Mouse (Mus musculus) heart, embryonic 14.5 days (tissue): ENCODE results near the gene 2900026A02Rik. TPM values are rescaled to one million over a fixed set of nuclear protein-coding genes. Genes with fewer than 3 reads are reported as not detected.
A peak's percentile ranks its signal among the peaks of the same experiment; 100 is the strongest.

Source experiments
- ATAC-seq: fragments of 200-750 bp; cut with Nextera tagmentation; 2 replicates; pipeline ENCODE4 v1.8.0; 2017; ENCODE audit warnings: low read depth, moderate TSS enrichment; ENCODE audit not compliant: insufficient number of reproducible peaks, insufficient read depth, low FRiP score
- H3K27ac ChIP-seq, 2 experiments: fragments of 200-500 bp in 1 of 2; fragments of 300-500 bp in 1 of 2; sonication (generic) in 1 of 2; replicated peaks in 1 of 2; 2 replicates each; pipeline ENCODE4 v1.5.1; 2012 to 2014; ENCODE audit warnings: low read depth in 2 of 2, low read length in 2 of 2, control low read depth in 1 of 2, mild to moderate bottlenecking in 1 of 2, mixed read lengths in 1 of 2; ENCODE audit not compliant: control insufficient read depth in 1 of 2, insufficient read depth in 1 of 2
- H3K27me3 ChIP-seq: fragments of 300-500 bp; sonication (generic); 2 replicates; pipeline ENCODE4 v1.6.1; 2014; ENCODE audit warnings: mild to moderate bottlenecking, low read length, control low read depth; ENCODE audit not compliant: control insufficient read depth, insufficient read depth
- H3K36me3 ChIP-seq: fragments of 300-500 bp; sonication (generic); 2 replicates; pipeline ENCODE4 v1.6.1; 2014; ENCODE audit warnings: mild to moderate bottlenecking, control low read depth, low read length, mixed read lengths; ENCODE audit not compliant: control insufficient read depth, insufficient read depth
- H3K4me1 ChIP-seq, 2 experiments: fragments of 200-500 bp in 1 of 2; fragments of 300-500 bp in 1 of 2; sonication (generic) in 1 of 2; 2 replicates each; pipeline ENCODE4 v1.6.1; 2012 to 2014; ENCODE audit warnings: low read length in 2 of 2, control low read depth in 1 of 2, mixed read lengths in 1 of 2; ENCODE audit not compliant: control insufficient read depth in 2 of 2, insufficient read depth in 2 of 2
- H3K4me2 ChIP-seq: fragments of 300-500 bp; sonication (generic); 2 replicates; pipeline ENCODE4 v1.6.1; 2014; ENCODE audit warnings: mild to moderate bottlenecking, low read length
- H3K4me3 ChIP-seq, 2 experiments: fragments of 200-500 bp in 1 of 2; fragments of 300-500 bp in 1 of 2; sonication (generic) in 1 of 2; 2 replicates each; pipeline ENCODE4 v1.5.1; 2012 to 2014; ENCODE audit warnings: low read length in 2 of 2, mild to moderate bottlenecking in 2 of 2, control low read depth in 1 of 2, low read depth in 1 of 2, moderate library complexity in 1 of 2; ENCODE audit not compliant: control insufficient read depth in 1 of 2, insufficient read depth in 1 of 2
- H3K9ac ChIP-seq: fragments of 300-500 bp; sonication (generic); 2 replicates; pipeline ENCODE4 v1.6.1; 2014; ENCODE audit warnings: mild to moderate bottlenecking, low read length
- H3K9me3 ChIP-seq: fragments of 300-500 bp; sonication (generic); 2 replicates; pipeline ENCODE4 v1.6.1; 2016; ENCODE audit warnings: low read length, control low read depth; ENCODE audit not compliant: control insufficient read depth
- WGBS: fragments of 180-500 bp; shearing (Covaris S2); extraction: QIAGEN DNeasy Blood & Tissue Kit; methylation state at CpG from one replicate; pipeline ENCODE4 v1.1.7; 2014; 5-methylcytosine and 5-hydroxymethylcytosine counted together
- polyA plus RNA-seq: library from polyadenylated mRNA; unstranded; fragments of >200 nt; fragmentation: Nextera tagmentation; extraction: Ambion mirVana; gene quantifications from 2 replicates; pipeline ENCODE4 v1.2.1, GENCODE M21; 2014

The 2900026A02Rik gene
- polyA plus RNA-seq, 1 experiment from 2014 or later: 10.3 TPM

DNA sequence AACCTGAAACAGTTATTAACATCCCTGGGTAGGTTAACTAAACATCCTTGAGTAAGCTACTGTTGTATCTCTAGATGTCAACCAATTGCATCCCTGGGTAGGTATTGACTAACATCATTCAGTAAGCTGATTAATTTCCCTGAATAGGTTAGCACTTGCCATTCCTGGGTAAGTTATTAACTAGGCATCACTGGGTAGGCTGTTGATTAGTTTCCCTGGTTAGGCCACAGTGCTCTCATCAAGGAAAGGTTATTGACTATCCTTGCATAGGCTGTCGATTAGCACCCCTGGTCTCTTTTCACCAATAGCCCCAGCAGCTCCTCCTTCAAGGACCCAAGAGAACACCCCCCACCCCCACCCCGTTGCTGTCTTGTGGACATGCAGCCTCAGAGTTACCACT, 135.1 kb downstream of the 2900026A02Rik start:
- Histone ChIP-seq H3K4me2 (no peak overlapping the region), H3K9ac (no peak overlapping the region), H3K27ac (no peak overlapping the region), H3K27me3 (no peaks in the 10 kb centered on the region), H3K4me1 (peaks cover 10 to 13% of the 10 kb centered on the region in 2 experiments; a peak in 3 of 4 replicates), H3K9me3 (0 out of 2 replicates have a peak, but pooled peaks cover 2% of the 10 kb centered on the region), H3K36me3 (peaks cover 41% of the 10 kb centered on the region), H3K4me3 (no peak overlapping the region)
- 70% methylated on average over 2 of the region's 2 CpGs for WGBS
- ATAC-seq: no peak

DNA sequence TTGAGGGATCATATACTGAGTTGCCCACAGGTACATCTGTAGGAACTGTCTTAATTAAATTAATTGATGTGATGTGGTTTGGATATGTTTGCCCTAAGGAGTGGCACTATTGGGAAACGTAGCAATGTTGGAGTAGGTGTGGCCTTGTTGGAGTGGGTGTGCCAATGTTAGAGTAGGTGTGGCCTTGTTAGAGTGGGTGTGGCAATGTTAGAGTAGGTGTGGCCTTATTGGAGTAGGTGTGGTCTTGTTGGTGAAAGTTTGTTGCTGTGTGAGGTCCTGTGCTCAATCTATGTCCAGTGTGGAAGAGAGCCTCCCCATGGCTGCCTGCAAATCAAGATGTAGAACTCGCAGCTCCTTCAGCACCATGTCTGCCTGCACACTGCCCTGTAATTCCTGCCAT, 136.7 kb downstream of the 2900026A02Rik start:
- Histone ChIP-seq H3K9ac (no peak overlapping the region), H3K9me3 (0 out of 2 replicates have a peak, but pooled peaks cover 2% of the 10 kb centered on the region), H3K4me1 (peaks cover 10 to 19% of the 10 kb centered on the region in 2 experiments), H3K4me2 (no peak overlapping the region), H3K36me3 (peaks cover 25% of the 10 kb centered on the region), H3K4me3 (no peak overlapping the region), H3K27me3 (no peaks in the 10 kb centered on the region), H3K27ac (no peak overlapping the region)
- 82% methylated on average over 2 of the region's 2 CpGs for WGBS
- ATAC-seq: no peak

DNA sequence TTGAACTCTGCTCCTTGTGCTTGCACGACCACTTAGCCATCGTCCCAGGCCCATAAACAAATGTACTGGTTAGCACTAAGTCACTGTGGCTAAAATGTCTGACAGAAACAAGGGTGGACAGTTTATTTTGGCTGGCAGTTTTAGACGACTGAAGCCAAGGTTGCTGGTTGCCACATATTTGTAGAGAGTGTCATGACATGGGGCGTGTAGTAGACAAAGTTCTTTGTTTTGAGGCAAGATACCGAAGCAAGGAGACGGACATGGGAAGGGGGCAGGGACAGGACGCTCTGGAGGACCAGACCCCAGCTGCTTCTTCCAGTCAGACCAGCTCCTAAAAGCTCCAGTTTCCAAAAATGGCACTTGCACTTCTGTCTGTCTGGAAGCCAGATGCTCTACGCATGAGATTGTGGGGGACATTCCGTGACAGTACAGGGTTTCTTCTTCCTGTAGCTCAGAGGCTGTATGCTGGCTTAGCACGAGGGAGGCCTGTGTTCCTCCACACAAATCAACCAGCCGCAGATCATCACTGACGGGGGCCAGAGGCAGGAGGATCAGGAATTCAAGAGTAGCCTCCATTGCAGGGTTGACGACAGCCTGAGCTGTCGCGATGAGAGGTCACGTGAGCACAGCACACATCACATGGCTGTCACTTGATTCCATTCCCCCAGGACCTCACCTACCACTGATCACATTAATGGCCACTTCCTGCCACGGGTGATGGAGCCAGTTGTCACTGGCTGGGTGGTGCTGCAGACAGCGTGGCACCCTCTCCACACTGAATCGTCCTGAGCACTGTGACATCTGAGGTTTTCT, 138.5 kb downstream of the 2900026A02Rik start:
- Histone ChIP-seq H3K9me3 (0 out of 2 replicates have a peak, but pooled peaks cover 2% of the 10 kb centered on the region), H3K4me2 (peak overlapping the region; percentile 57), H3K4me1 (peaks cover 10 to 19% of the 10 kb centered on the region in 2 experiments), H3K9ac (peak overlapping the region; percentile 36; the same call in 1 of the 2 replicates), H3K4me3 (no peak overlapping the region), H3K36me3 (peaks cover 11% of the 10 kb centered on the region; the same call in 1 of the 2 replicates), H3K27ac (peak overlapping the region; percentile 22 to 38; a peak in 2 of 4 replicates), H3K27me3 (0 out of 2 replicates have a peak, but pooled peaks cover 3% of the 10 kb centered on the region)
- ATAC-seq: peak; percentile 24; the same call in 1 of the 2 replicates
- 28% methylated on average over 19 of the region's 19 CpGs for WGBS

DNA sequence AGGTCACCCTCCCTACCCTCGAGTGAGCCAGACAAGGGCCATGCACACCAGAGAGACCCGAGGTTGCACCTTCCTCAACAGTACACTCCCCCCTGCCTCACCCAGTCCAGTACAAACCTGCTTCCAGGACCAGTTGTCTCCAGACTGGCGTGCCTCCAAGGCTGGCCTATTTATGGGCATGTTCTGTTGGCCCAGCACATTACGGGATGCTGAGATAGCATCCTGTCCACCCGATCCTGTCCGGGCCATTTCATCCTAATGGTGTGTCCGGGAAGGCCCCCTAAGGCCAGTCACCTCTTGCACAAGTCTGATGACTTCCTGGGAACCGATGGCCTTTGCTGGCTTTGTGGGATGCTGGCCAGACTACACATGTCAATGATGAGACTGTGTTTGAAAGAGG, 139.6 kb downstream of the 2900026A02Rik start, which contains the start of gene Crybb3:
Crybb3 (minus strand) TSS at position 146 of the 400 bp plus-strand sequence.
- H3K4me2 ChIP-seq: peak within 1 kb of the TSS; percentile 57
- peak within 1 kb of the TSS; percentile 22 to 38; a peak in 1 of 4 replicates for H3K27ac ChIP-seq
- 0 out of 2 replicates have a peak, but pooled peaks cover 2% of the 10 kb centered on the region for H3K9me3 ChIP-seq
- H3K27me3 ChIP-seq: peaks cover 7% of the 10 kb centered on the region; the same call in 1 of the 2 replicates
- no peak within 1 kb of the TSS for H3K4me3 ChIP-seq
- peaks cover 7% of the 10 kb centered on the region; the same call in 1 of the 2 replicates for H3K36me3 ChIP-seq
- H3K4me1 ChIP-seq: peaks cover 10 to 19% of the 10 kb centered on the region in 2 experiments
- ATAC-seq: no peak
- WGBS: 57% methylated on average over 8 of the region's 8 CpGs
- H3K9ac ChIP-seq: no peak within 1 kb of the TSS

DNA sequence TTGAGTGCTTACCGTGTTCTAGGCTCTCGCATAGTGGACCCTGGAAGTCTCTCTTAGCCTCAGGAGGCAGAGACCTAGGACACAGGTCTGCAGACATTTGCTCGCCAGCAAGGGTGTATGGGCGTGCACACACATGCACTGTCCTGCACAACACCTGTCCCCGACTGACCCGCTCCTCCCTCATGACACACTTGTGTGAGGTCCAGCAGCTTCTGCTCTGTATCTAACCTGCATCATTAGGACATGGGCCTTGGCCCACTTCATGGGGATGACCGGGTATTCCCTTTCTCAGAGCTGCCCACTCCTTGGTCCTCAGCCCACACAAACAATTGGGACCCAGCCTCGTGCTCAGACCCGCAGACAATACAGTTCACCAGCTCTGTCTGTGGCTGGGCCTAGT, 140.0 kb downstream of the 2900026A02Rik start:
- ATAC-seq: no peak
- Histone ChIP-seq H3K4me3 (no peak overlapping the region), H3K9ac (no peak overlapping the region), H3K4me2 (no peak overlapping the region), H3K27me3 (peaks cover 7% of the 10 kb centered on the region; the same call in 1 of the 2 replicates), H3K4me1 (peaks cover 10 to 19% of the 10 kb centered on the region in 2 experiments), H3K27ac (no peak overlapping the region), H3K36me3 (0 out of 2 replicates have a peak, but pooled peaks cover 4% of the 10 kb centered on the region), H3K9me3 (0 out of 2 replicates have a peak, but pooled peaks cover 2% of the 10 kb centered on the region)
- 85% methylated on average over 9 of the region's 9 CpGs for WGBS

DNA sequence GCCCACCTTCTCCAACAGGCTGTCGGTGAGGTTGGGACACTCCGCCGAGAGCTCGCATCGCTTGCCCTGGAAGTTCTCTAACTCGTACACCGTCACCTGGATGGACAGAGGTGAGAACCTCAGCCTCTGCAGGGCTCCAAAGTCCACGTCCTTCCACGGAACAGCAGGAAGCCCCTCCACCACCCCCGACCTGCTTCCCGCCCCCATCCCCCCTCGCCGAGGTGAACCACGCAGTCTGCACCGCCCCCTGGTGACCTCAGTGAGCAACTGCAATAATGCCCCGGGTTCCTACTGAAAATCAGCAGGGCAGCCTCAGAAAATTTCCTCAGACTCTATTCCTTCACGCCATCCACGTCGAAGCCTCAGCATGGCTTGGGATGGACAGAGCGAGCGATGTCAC, 141.3 kb downstream of the 2900026A02Rik start:
- no peak overlapping the region for H3K4me3 ChIP-seq
- no peaks in the 10 kb centered on the region for H3K36me3 ChIP-seq
- 20% methylated on average over 21 of the region's 21 CpGs for WGBS
- H3K4me1 ChIP-seq: peaks cover 10 to 19% of the 10 kb centered on the region in 2 experiments
- ATAC-seq: no peak
- H3K27ac ChIP-seq: no peak overlapping the region
- no peak overlapping the region for H3K9ac ChIP-seq
- H3K4me2 ChIP-seq: peak overlapping the region; percentile 30
- H3K9me3 ChIP-seq: 0 out of 2 replicates have a peak, but pooled peaks cover under 1% of the 10 kb centered on the region
- H3K27me3 ChIP-seq: peaks cover 11% of the 10 kb centered on the region; the same call in 1 of the 2 replicates

DNA sequence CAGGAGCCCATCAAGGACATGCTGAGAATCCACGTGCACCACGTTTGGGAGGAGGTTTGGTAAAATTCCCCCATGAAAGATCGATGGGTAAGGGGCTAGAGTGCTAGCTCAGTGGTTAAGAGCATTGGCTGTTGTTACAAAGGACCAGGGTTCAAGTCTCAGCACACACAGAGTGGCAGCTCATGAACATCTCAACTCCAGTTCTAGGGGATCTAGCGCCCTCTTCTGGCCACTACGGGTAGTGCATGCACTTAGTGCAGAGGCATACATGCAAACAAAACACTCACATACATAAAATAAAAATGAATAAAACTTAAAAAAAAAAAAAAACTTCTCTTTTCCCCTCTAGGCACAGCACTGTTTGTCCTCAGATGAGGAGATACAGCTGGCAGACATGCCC, 142.3 kb downstream of the 2900026A02Rik start:
- Histone ChIP-seq H3K9ac (no peak overlapping the region), H3K27ac (no peak overlapping the region), H3K4me1 (peaks cover 10 to 19% of the 10 kb centered on the region in 2 experiments), H3K36me3 (no peaks in the 10 kb centered on the region), H3K4me3 (no peak overlapping the region), H3K27me3 (peaks cover 11% of the 10 kb centered on the region; the same call in 1 of the 2 replicates), H3K9me3 (no peaks in the 10 kb centered on the region), H3K4me2 (no peak overlapping the region)
- WGBS: 65% methylated on average over 5 of the region's 5 CpGs
- no peak for ATAC-seq
